Mouse (Mus musculus) testis, adult 2 months (tissue): ENCODE measurements around the gene Nrarp.

Experiments
- CTCF ChIP-seq: fragments of 200-500 bp; IDR thresholded peaks from 2 replicates; pipeline ENCODE4 v1.5.1; 2012; ENCODE audit warnings: low read depth, mild to moderate bottlenecking, inconsistent platforms, low read length, moderate library complexity; ENCODE audit not compliant: control insufficient read depth, insufficient read depth, insufficient replicate concordance
- POLR2A ChIP-seq: fragments of 200-500 bp; IDR thresholded peaks from 2 replicates; pipeline ENCODE4 v1.6.1; 2012; ENCODE audit warnings: low read depth, mild to moderate bottlenecking, inconsistent platforms, low read length, moderate library complexity; ENCODE audit not compliant: control insufficient read depth

- TF ChIP-seq CTCF (no peak), POLR2A (no peak)
Measured at GRCm38 (mm10) chr2:25210686-25211085, 30.1 kb downstream of the Nrarp start.
